Comparison of ENCODE assay signal across 8 mouse cellular contexts in the genomic region with DNA sequence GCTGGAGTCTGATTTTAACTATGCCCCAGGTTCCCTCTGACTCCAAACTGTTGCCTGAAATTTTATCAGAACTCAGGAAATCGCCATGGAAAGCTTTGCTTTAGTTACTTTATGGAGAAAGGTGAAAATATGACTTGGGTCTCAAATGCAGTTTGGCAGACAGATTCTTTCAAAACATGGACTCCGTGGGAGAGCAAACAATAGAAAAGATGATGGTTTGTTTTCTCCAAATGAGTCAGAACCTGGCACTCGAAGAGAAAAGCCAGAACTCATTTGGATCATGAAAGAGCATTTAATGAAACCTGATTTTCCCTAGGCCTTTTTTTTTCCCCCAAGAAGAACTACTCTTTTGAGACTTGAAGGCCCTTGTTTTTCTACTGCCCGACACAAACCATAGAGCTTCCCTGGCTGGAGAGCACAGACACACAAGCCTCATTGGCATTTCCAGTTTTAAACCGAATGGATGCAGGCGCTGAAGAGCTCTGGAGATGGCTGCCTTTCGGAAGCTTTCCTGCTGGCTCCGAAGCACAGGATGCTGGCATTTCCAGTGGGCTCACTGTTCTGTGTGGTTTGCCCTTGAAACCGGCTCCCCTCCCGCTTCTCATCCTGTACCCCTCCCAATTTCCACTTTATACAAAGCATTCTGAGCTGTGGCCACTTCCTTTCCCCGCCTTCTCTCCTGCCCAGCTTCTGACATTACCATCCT. TPM values are rescaled to one million over a fixed set of nuclear protein-coding genes. Genes with fewer than 3 reads are reported as not detected.
DNase-seq lines count a peak whose midpoint lies in the region; ATAC-seq and TF ChIP-seq lines count a peak whose summit lies in the region.

No protein-coding gene starts in this region.

- 62% methylated on average over 11 of the region's 11 CpGs for WGBS in hindbrain, embryonic 10.5 days
- WGBS in hindbrain, embryonic 11.5 days, result 68% methylated on average over 11 of the region's 11 CpGs

- DNase-seq in hindbrain, embryonic 10.5 days (ENCODE audit: low spot score), result no peak
- DNase-seq in hindbrain, embryonic 11.5 days (ENCODE audit: low spot score), result no peak
- DNase-seq in kidney, postnatal 36 days, result peak; percentile 16 to 38
- peak; percentile 49 for DNase-seq in thymus, postnatal 4 days
- DNase-seq in layer of hippocampus, postnatal 36 days, result no peak
- no peak for DNase-seq in layer of hippocampus, adult 8-10 months (ENCODE audit: low spot score in 2 of 2)

- no peaks in the 10 kb centered on the region for H3K36me3 ChIP-seq in hindbrain, embryonic 10.5 days
- no peaks in the 10 kb centered on the region for H3K36me3 ChIP-seq in hindbrain, embryonic 11.5 days (ENCODE audit: control insufficient read depth, insufficient read depth, low read length)
- H3K36me3 ChIP-seq in ES-Bruce4 (ENCODE audit: control insufficient read depth, insufficient read depth, low read length, poor library complexity, severe bottlenecking), result no peaks in the 10 kb centered on the region

- TF ChIP-seq POLR2A in ES-Bruce4 (IDR thresholded peaks at IDR 0.05; ENCODE audit: insufficient read depth, low read length), result no peak
- TF ChIP-seq POLR2A in cortical plate, adult 2 months (IDR thresholded peaks at IDR 0.05; ENCODE audit: extremely low read depth, insufficient read depth, low read length), result no peak

- peaks cover 24% of the 10 kb centered on the region for H3K4me1 ChIP-seq in hindbrain, embryonic 10.5 days (replicated peaks)
- H3K4me1 ChIP-seq in hindbrain, embryonic 11.5 days (replicated peaks; ENCODE audit: control insufficient read depth, insufficient read depth, low read length), result no peaks in the 10 kb centered on the region
- peaks cover 3% of the 10 kb centered on the region for H3K4me1 ChIP-seq in ES-Bruce4 (ENCODE audit: control insufficient read depth, insufficient read depth, low read length)
- no peaks in the 10 kb centered on the region for H3K4me1 ChIP-seq in cortical plate, adult 2 months (ENCODE audit: control insufficient read depth, insufficient read depth, low read length)

- no peaks in the 10 kb centered on the region for H3K9me3 ChIP-seq in hindbrain, embryonic 10.5 days
- H3K9me3 ChIP-seq in hindbrain, embryonic 11.5 days (ENCODE audit: control insufficient read depth, low read length), result no peaks in the 10 kb centered on the region
- no peaks in the 10 kb centered on the region; the same call in 1 of the 2 replicates for H3K9me3 ChIP-seq in ES-Bruce4 (replicated peaks; ENCODE audit: control insufficient read depth, insufficient read depth, low read length, poor library complexity, severe bottlenecking)

- peak overlapping the region; percentile 23; the same call in 1 of the 2 replicates for H3K27ac ChIP-seq in hindbrain, embryonic 10.5 days
- H3K27ac ChIP-seq in hindbrain, embryonic 11.5 days (ENCODE audit: low read depth, low read length), result no peak overlapping the region
- peak overlapping the region; percentile 62; the same call in 1 of the 2 replicates for H3K27ac ChIP-seq in ES-Bruce4 (ENCODE audit: insufficient read depth, low read length)
- H3K27ac ChIP-seq in cortical plate, adult 2 months (ENCODE audit: insufficient read depth, low read length), result peak overlapping the region; percentile 78

- H3K4me3 ChIP-seq in hindbrain, embryonic 10.5 days, result no peak overlapping the region
- no peak overlapping the region for H3K4me3 ChIP-seq in hindbrain, embryonic 11.5 days (ENCODE audit: low read depth, low read length)
- H3K4me3 ChIP-seq in ES-Bruce4 (ENCODE audit: low read depth, low read length), result no peak overlapping the region
- H3K4me3 ChIP-seq in cortical plate, adult 2 months (ENCODE audit: insufficient read depth, low read length), result no peak overlapping the region

- ATAC-seq in hindbrain, embryonic 11.5 days (ENCODE audit: low FRiP score), result no peak

- no peak overlapping the region for H3K4me2 ChIP-seq in hindbrain, embryonic 11.5 days (replicated peaks; ENCODE audit: low read depth, low read length)

- H3K9ac ChIP-seq in hindbrain, embryonic 11.5 days (ENCODE audit: low read depth, low read length), result no peak overlapping the region
- peak overlapping the region; percentile 4; the same call in 1 of the 2 replicates for H3K9ac ChIP-seq in ES-Bruce4 (ENCODE audit: low read depth, poor library complexity, severe bottlenecking)

- H3K27me3 ChIP-seq in hindbrain, embryonic 10.5 days (ENCODE audit: insufficient read depth, poor library complexity, severe bottlenecking), result peaks cover 16% of the 10 kb centered on the region; the same call in 1 of the 2 replicates
- no peaks in the 10 kb centered on the region for H3K27me3 ChIP-seq in hindbrain, embryonic 11.5 days (ENCODE audit: control insufficient read depth, insufficient read depth, low read length)
- no peaks in the 10 kb centered on the region for H3K27me3 ChIP-seq in ES-Bruce4 (ENCODE audit: control insufficient read depth, insufficient read depth, low read length, poor library complexity, severe bottlenecking)

- no peak for TF ChIP-seq EP300 in ES-Bruce4 (IDR thresholded peaks at IDR 0.05; ENCODE audit: insufficient read depth, low read depth, low read length)

- no peak for TF ChIP-seq CTCF in ES-Bruce4 (IDR thresholded peaks at IDR 0.05; ENCODE audit: low read depth, low read length)
- TF ChIP-seq CTCF in cortical plate, adult 2 months (IDR thresholded peaks at IDR 0.05; ENCODE audit: extremely low read depth, insufficient read depth, low read length), result no peak

RNA-seq across cellular contexts. Expression of a gene that starts 14.0 kb away (rescaled TPM):
- 1.4 and 1.6 TPM in 2 replicates for polyA plus RNA-seq in hindbrain, embryonic 10.5 days (2016; fragmentation: Nextera tagmentation; extraction: Ambion mirVana)
- 0.43 and 1.5 TPM in 2 replicates for polyA plus RNA-seq in hindbrain, embryonic 11.5 days (2014; fragmentation: Nextera tagmentation; extraction: Ambion mirVana)
- not detected in 2 replicates for polyA plus RNA-seq in ES-Bruce4 (2011; ENCODE audit: insufficient read depth, insufficient read length, low read depth, missing spikeins)
- polyA plus RNA-seq in cortical plate, adult 2 months (2012; rRNA removed), result 1.3 and 1.8 TPM in 2 replicates
- total RNA-seq in layer of hippocampus, postnatal 36 days (2021), result not detected
- total RNA-seq in layer of hippocampus, adult 8-10 months (2022), result under 1 TPM in 1 of 4 experiments, not detected in 3; 0.83 TPM

Comparison
In these comparisons a context has a peak if more than half of its experiments do, and no peak if none do; other contexts are left out.
1. DNase-seq: peak in kidney, postnatal 36 days (2 of 2) and thymus, postnatal 4 days (single experiment); none in hindbrain, embryonic 10.5 days (single experiment), hindbrain, embryonic 11.5 days (single experiment), layer of hippocampus, postnatal 36 days (0 of 2) and layer of hippocampus, adult 8-10 months (0 of 2).